Mouse (Mus musculus): ENCODE measurements around the gene Hsdl1. TPM values are rescaled to one million over a fixed set of nuclear protein-coding genes. Genes with fewer than 3 reads are reported as not detected.

The Hsdl1 gene
- polyA plus RNA-seq, 1 experiment = 11.0 TPM

DNA sequence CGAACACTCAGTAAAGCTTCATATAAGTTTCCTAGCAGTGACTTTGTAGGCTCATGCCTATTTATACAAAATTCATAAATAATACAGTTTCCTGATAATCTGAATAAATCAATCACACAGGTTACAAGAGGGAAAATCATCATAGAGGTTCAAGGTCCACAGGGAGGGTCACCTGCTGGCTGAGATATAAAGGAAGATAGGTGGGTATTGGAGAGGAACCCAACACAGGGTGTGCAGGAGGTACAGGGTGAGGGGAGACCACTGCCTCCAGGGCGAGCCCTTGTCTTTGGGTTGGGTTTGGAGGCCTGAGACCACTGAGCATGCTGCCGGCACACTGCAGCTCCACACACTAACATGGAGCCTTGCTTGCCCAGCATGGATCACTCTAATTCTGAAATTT, 43.6 kb downstream of the Hsdl1 start:
- Histone ChIP-seq H3K79me3 (ENCODE audit: low read depth) (no peaks in the 10 kb centered on the region), H3K36me3 (ENCODE audit: control insufficient read depth, insufficient read depth) (peaks cover 68% of the 10 kb centered on the region), H3K27me3 (ENCODE audit: control insufficient read depth, insufficient read depth, insufficient read length) (no peaks in the 10 kb centered on the region), H3K4me3 (ENCODE audit: insufficient read depth, poor library complexity, severe bottlenecking) (no peak overlapping the region), H3K79me2 (ENCODE audit: control insufficient read depth, insufficient read depth) (no peaks in the 10 kb centered on the region), H3ac (ENCODE audit: control insufficient read depth, insufficient read length, low read depth) (no peak overlapping the region)
- no peak for TF ChIP-seq CTCF (IDR thresholded peaks at IDR 0.05; ENCODE audit: control insufficient read depth, insufficient read depth, insufficient read length)
- TF ChIP-seq MYOD1 (IDR thresholded peaks at IDR 0.05; ENCODE audit: control insufficient read depth, insufficient read length, low read depth) = no peak
- TF ChIP-seq MAX (IDR thresholded peaks at IDR 0.05) = no peak
- TF ChIP-seq MYOG (IDR thresholded peaks at IDR 0.05; ENCODE audit: control insufficient read depth, extremely low read depth, insufficient read length) = no peak
- no peak for TF ChIP-seq FOSL1 (IDR thresholded peaks at IDR 0.05; ENCODE audit: insufficient read depth, low read length, poor library complexity, severe bottlenecking)
- no peak for TF ChIP-seq USF1 (IDR thresholded peaks at IDR 0.05; ENCODE audit: low read depth)
- TF ChIP-seq CEBPB (IDR thresholded peaks at IDR 0.05; ENCODE audit: low read depth) = no peak

DNA sequence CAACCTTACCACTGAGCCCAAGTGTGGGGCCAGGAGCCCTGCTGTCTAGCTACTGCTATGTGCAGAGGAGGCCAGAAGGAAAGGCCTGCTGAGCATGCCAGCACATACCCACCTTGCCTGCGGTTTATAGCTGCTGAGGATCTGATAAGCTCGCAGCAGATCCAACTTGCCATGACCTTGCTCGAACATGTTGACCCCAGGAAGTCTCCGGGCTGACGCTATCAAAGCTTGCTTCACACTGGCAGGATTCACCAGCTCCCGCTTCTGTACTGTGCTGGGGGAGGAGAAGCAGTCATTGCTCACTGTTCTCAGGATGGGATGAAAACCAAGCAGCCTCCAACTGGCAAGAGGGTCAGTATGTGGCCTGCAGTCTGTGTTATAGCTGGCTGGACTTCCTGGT, 44.0 kb downstream of the Hsdl1 start:
- no peak for TF ChIP-seq MAX (IDR thresholded peaks at IDR 0.05)
- TF ChIP-seq USF1 (IDR thresholded peaks at IDR 0.05; ENCODE audit: low read depth) = no peak
- no peak for TF ChIP-seq MYOG (IDR thresholded peaks at IDR 0.05; ENCODE audit: control insufficient read depth, extremely low read depth, insufficient read length)
- TF ChIP-seq CTCF (IDR thresholded peaks at IDR 0.05; ENCODE audit: control insufficient read depth, insufficient read depth, insufficient read length) = no peak
- no peak for TF ChIP-seq CEBPB (IDR thresholded peaks at IDR 0.05; ENCODE audit: low read depth)
- no peak for TF ChIP-seq MYOD1 (IDR thresholded peaks at IDR 0.05; ENCODE audit: control insufficient read depth, insufficient read length, low read depth)
- TF ChIP-seq FOSL1 (IDR thresholded peaks at IDR 0.05; ENCODE audit: insufficient read depth, low read length, poor library complexity, severe bottlenecking) = no peak
- Histone ChIP-seq H3ac (ENCODE audit: control insufficient read depth, insufficient read length, low read depth) (no peak overlapping the region), H3K4me3 (ENCODE audit: insufficient read depth, poor library complexity, severe bottlenecking) (no peak overlapping the region), H3K27me3 (ENCODE audit: control insufficient read depth, insufficient read depth, insufficient read length) (no peaks in the 10 kb centered on the region), H3K79me2 (ENCODE audit: control insufficient read depth, insufficient read depth) (no peaks in the 10 kb centered on the region), H3K79me3 (ENCODE audit: low read depth) (no peaks in the 10 kb centered on the region), H3K36me3 (ENCODE audit: control insufficient read depth, insufficient read depth) (peaks cover 64% of the 10 kb centered on the region)

DNA sequence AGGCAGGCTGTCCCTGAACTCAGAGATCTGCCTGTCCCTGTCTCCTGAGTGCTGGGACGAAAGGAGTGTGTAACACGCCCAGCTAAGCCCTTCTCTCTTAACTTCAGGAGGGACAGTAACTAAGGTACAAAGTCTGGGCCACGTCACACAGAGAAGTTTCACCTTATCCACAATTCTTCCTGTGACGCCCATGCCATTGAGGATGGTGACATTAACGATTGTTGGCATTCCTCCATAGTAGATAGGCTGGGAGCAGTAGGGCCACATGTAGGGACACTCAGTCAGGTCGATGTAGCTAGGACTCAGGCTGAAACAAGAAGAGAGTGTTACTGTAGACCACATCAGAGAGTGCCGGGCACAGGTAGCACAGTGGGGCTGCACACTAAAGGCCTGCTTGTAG, 46.2 kb downstream of the Hsdl1 start:
- H3K4me3 ChIP-seq (ENCODE audit: insufficient read depth, poor library complexity, severe bottlenecking) = no peak overlapping the region
- no peaks in the 10 kb centered on the region for H3K27me3 ChIP-seq (ENCODE audit: control insufficient read depth, insufficient read depth, insufficient read length)
- H3K79me2 ChIP-seq (ENCODE audit: control insufficient read depth, insufficient read depth) = no peaks in the 10 kb centered on the region
- peaks cover 65% of the 10 kb centered on the region for H3K36me3 ChIP-seq (ENCODE audit: control insufficient read depth, insufficient read depth)
- no peak for TF ChIP-seq MYOG (IDR thresholded peaks at IDR 0.05; ENCODE audit: control insufficient read depth, extremely low read depth, insufficient read length)
- no peaks in the 10 kb centered on the region for H3K79me3 ChIP-seq (ENCODE audit: low read depth)
- H3ac ChIP-seq (ENCODE audit: control insufficient read depth, insufficient read length, low read depth) = no peak overlapping the region

DNA sequence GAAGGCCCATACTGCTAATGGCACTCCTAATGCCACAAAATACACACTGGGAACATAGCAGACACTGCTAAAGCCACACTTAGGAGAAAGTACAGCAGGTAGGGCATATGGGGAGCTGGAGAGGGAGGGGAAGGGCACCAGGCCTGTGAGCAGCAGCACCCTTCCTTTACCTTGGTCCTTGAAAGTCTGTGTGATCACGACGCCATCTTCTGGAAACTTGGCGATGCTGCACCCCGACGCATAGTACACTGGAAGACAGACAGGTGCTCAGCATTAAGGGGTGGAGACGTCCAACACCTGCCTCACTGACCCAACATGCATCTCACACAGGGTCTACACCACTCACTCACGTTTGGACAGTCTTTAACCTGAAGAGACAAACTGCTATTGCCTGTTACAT, 54.9 kb downstream of the Hsdl1 start:
- Histone ChIP-seq H3ac (ENCODE audit: control insufficient read depth, insufficient read length, low read depth) (no peak overlapping the region), H3K27me3 (ENCODE audit: control insufficient read depth, insufficient read depth, insufficient read length) (no peaks in the 10 kb centered on the region), H3K4me3 (ENCODE audit: insufficient read depth, poor library complexity, severe bottlenecking) (no peak overlapping the region), H3K36me3 (ENCODE audit: control insufficient read depth, insufficient read depth) (peaks cover 93% of the 10 kb centered on the region), H3K79me3 (ENCODE audit: low read depth) (no peaks in the 10 kb centered on the region), H3K79me2 (ENCODE audit: control insufficient read depth, insufficient read depth) (no peaks in the 10 kb centered on the region)
- no peak for TF ChIP-seq MYOG (IDR thresholded peaks at IDR 0.05; ENCODE audit: control insufficient read depth, extremely low read depth, insufficient read length)
- no peak for TF ChIP-seq MAX (IDR thresholded peaks at IDR 0.05)
- TF ChIP-seq FOSL1 (IDR thresholded peaks at IDR 0.05; ENCODE audit: insufficient read depth, low read length, poor library complexity, severe bottlenecking) = no peak
- TF ChIP-seq CTCF (IDR thresholded peaks at IDR 0.05; ENCODE audit: control insufficient read depth, insufficient read depth, insufficient read length) = no peak
- TF ChIP-seq USF1 (IDR thresholded peaks at IDR 0.05; ENCODE audit: low read depth) = no peak
- no peak for TF ChIP-seq MYOD1 (IDR thresholded peaks at IDR 0.05; ENCODE audit: control insufficient read depth, insufficient read length, low read depth)
- no peak for TF ChIP-seq CEBPB (IDR thresholded peaks at IDR 0.05; ENCODE audit: low read depth)

DNA sequence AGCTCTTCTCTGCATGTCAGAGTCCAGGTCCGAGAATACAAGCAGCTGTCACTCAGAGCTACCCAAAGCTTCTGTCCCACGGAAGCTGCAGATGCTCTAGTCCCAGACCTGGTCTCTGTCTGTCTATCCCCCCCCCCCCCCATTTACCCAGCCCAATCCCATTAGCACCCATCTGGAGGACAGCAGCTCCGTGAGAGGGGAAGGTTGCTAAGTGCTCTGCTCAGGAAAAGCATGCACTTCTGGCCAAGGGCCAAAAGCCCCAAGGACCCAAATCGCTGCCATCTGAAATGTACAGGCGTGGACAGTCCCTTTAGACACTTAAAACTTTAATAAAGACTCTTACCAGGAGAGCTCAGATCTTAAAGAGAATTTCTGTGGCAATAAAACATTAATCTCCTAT, 58.3 kb downstream of the Hsdl1 start:
- Histone ChIP-seq H3K27me3 (ENCODE audit: control insufficient read depth, insufficient read depth, insufficient read length) (no peaks in the 10 kb centered on the region), H3K36me3 (ENCODE audit: control insufficient read depth, insufficient read depth) (peaks cover 95% of the 10 kb centered on the region), H3K79me2 (ENCODE audit: control insufficient read depth, insufficient read depth) (no peaks in the 10 kb centered on the region), H3ac (ENCODE audit: control insufficient read depth, insufficient read length, low read depth) (no peak overlapping the region), H3K79me3 (ENCODE audit: low read depth) (no peaks in the 10 kb centered on the region), H3K4me3 (ENCODE audit: insufficient read depth, poor library complexity, severe bottlenecking) (no peak overlapping the region)
- TF ChIP-seq MYOG (IDR thresholded peaks at IDR 0.05; ENCODE audit: control insufficient read depth, extremely low read depth, insufficient read length) (no peak), MYOD1 (IDR thresholded peaks at IDR 0.05; ENCODE audit: control insufficient read depth, insufficient read length, low read depth) (no peak), MAX (IDR thresholded peaks at IDR 0.05) (no peak), CEBPB (IDR thresholded peaks at IDR 0.05; ENCODE audit: low read depth) (no peak), CTCF (IDR thresholded peaks at IDR 0.05; ENCODE audit: control insufficient read depth, insufficient read depth, insufficient read length) (no peak), USF1 (IDR thresholded peaks at IDR 0.05; ENCODE audit: low read depth) (no peak), FOSL1 (IDR thresholded peaks at IDR 0.05; ENCODE audit: insufficient read depth, low read length, poor library complexity, severe bottlenecking) (no peak)

DNA sequence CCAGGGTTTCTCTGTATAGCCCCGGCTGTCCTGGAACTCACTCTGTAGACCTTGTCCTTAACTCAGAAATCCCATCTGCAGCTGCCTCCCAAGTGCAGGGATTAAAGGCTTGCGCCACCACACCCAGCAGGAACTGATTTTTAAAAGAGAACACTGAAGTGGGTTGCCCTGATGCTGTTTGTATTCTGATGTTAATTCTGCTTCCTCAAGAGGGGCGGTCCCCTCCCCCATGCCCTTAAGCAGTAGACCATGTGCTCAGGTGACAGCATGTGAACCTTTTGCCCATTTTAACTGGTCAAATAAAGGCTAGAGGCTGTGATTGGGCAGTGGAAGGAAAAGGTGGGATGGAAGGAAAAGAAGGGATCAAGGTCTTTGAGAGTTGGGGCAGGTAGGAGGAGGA, 59.2 kb downstream of the Hsdl1 start:
- TF ChIP-seq MYOG (IDR thresholded peaks at IDR 0.05; ENCODE audit: control insufficient read depth, extremely low read depth, insufficient read length) (no peak), FOSL1 (IDR thresholded peaks at IDR 0.05; ENCODE audit: insufficient read depth, low read length, poor library complexity, severe bottlenecking) (no peak), CEBPB (IDR thresholded peaks at IDR 0.05; ENCODE audit: low read depth) (no peak), USF1 (IDR thresholded peaks at IDR 0.05; ENCODE audit: low read depth) (no peak), MYOD1 (IDR thresholded peaks at IDR 0.05; ENCODE audit: control insufficient read depth, insufficient read length, low read depth) (no peak), MAX (IDR thresholded peaks at IDR 0.05) (no peak), CTCF (IDR thresholded peaks at IDR 0.05; ENCODE audit: control insufficient read depth, insufficient read depth, insufficient read length) (no peak)
- Histone ChIP-seq H3K36me3 (ENCODE audit: control insufficient read depth, insufficient read depth) (peaks cover 91% of the 10 kb centered on the region), H3K4me3 (ENCODE audit: insufficient read depth, poor library complexity, severe bottlenecking) (no peak overlapping the region), H3K79me3 (ENCODE audit: low read depth) (no peaks in the 10 kb centered on the region), H3K79me2 (ENCODE audit: control insufficient read depth, insufficient read depth) (no peaks in the 10 kb centered on the region), H3ac (ENCODE audit: control insufficient read depth, insufficient read length, low read depth) (no peak overlapping the region), H3K27me3 (ENCODE audit: control insufficient read depth, insufficient read depth, insufficient read length) (no peaks in the 10 kb centered on the region)
